Comparison of ENCODE assay signal across 13 mouse cellular contexts in the genomic region with DNA sequence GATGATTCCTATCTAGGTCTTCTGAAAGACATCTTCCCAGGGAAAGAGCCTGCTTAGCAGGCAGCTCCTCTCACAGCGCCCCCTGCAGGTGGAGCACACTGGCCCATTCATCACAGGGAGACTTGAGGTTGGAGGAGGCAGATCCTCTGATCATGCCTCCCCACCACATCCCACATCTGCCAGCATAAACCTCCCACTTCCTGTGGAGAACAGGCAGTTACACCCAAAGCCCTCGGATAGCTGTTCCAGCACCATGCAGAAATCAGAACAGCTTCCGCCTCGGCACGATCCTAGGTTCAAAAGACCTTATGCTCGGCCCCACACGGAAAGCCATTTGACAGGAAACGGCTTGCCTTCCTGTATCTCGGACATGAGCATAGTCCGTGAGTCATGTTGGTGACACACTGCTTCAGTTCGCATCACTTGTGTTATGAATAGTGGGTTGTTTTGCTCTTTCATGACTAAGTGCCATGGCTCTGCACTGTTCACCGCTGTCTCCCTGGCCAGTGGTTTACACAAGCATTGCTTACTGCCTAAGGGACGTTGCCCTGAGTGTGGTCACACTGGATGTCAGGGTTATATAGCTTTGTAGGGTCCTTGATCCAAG.
DNase-seq lines count a peak whose midpoint lies in the region; ATAC-seq and TF ChIP-seq lines count a peak whose summit lies in the region.
"Had no signal": no experiment of that assay in that cellular context is flagged by ENCODE, and none has a peak within 500 bp of the region (broad histone marks: within the 10 kb centered on the region; RNA-seq: fewer than 3 reads in every experiment).

No protein-coding gene starts in this region.

- TF ChIP-seq EP300 in lung, postnatal 0 days (IDR thresholded peaks at IDR 0.05): peak; percentile 29; the same call in 1 of the 2 replicates

- peak; percentile 58; the same call in 1 of the 2 replicates for ATAC-seq in heart, embryonic 15.5 days (replicated peaks; ENCODE audit: insufficient number of reproducible peaks, insufficient read depth, low FRiP score, low read depth)
- ATAC-seq in lung, postnatal 0 days: peak; percentile 88
- no peak for ATAC-seq in erythroblast, adult 5-6 weeks (replicated peaks; ENCODE audit: low FRiP score, poor library complexity, severe bottlenecking)
- ATAC-seq: midbrain, embryonic 15.5 days had no signal

- no peak overlapping the region for H3K9ac ChIP-seq in heart, embryonic 15.5 days
- H3K9ac ChIP-seq in lung, postnatal 0 days (replicated peaks; ENCODE audit: low read depth): no peak overlapping the region
- H3K9ac ChIP-seq: embryonic facial prominence, embryonic 13.5 days; hindbrain, embryonic 12.5 days; midbrain, embryonic 15.5 days had no signal

- H3K4me1 ChIP-seq in heart, embryonic 15.5 days (replicated peaks): no peaks in the 10 kb centered on the region
- H3K4me1 ChIP-seq in lung, postnatal 0 days (ENCODE audit: insufficient read depth, low read depth, low read length): no peaks in the 10 kb centered on the region
- no peaks in the 10 kb centered on the region; the same call in 1 of the 2 replicates for H3K4me1 ChIP-seq in midbrain, embryonic 10.5 days
- H3K4me1 ChIP-seq: midbrain, embryonic 15.5 days had no signal

- DNase-seq in heart, postnatal 25 days (ENCODE audit: low spot score): no peak
- DNase-seq in B cell, adult 2 months: peak; percentile 8 to 14
- peak; percentile 16 for DNase-seq in adrenal gland, postnatal 25 days
- peak; percentile 51 for DNase-seq in lung, postnatal 0 days (ENCODE audit: low spot score)
- DNase-seq in midbrain, embryonic 10.5 days (ENCODE audit: low spot score): no peak
- no peak for DNase-seq in layer of hippocampus, adult 9-10 months (ENCODE audit: low spot score)
- DNase-seq: left cerebral cortex, postnatal 4 days; right cerebral cortex, postnatal 4 days had no signal

- H3K27ac ChIP-seq in heart, embryonic 15.5 days: no peak overlapping the region
- no peak overlapping the region for H3K27ac ChIP-seq in lung, postnatal 0 days (ENCODE audit: low read length)
- no peak overlapping the region for H3K27ac ChIP-seq in midbrain, embryonic 10.5 days (replicated peaks)
- H3K27ac ChIP-seq: embryonic facial prominence, embryonic 13.5 days; hindbrain, embryonic 12.5 days; midbrain, embryonic 15.5 days had no signal

- no peaks in the 10 kb centered on the region for H3K36me3 ChIP-seq in heart, embryonic 15.5 days
- no peaks in the 10 kb centered on the region for H3K36me3 ChIP-seq in lung, postnatal 0 days (ENCODE audit: insufficient read depth, low read length)
- H3K36me3 ChIP-seq in midbrain, embryonic 10.5 days: peaks cover 74% of the 10 kb centered on the region

- no peaks in the 10 kb centered on the region for H3K9me3 ChIP-seq in heart, embryonic 15.5 days (replicated peaks)
- no peaks in the 10 kb centered on the region for H3K9me3 ChIP-seq in lung, postnatal 0 days (ENCODE audit: low read length)
- no peaks in the 10 kb centered on the region for H3K9me3 ChIP-seq in midbrain, embryonic 10.5 days (replicated peaks)
- H3K9me3 ChIP-seq: embryonic facial prominence, embryonic 13.5 days; hindbrain, embryonic 12.5 days; midbrain, embryonic 15.5 days had no signal

- no peak overlapping the region for H3K4me2 ChIP-seq in heart, embryonic 15.5 days
- no peak overlapping the region for H3K4me2 ChIP-seq in lung, postnatal 0 days (replicated peaks; ENCODE audit: low read depth, low read length)
- H3K4me2 ChIP-seq: embryonic facial prominence, embryonic 13.5 days; hindbrain, embryonic 12.5 days; midbrain, embryonic 15.5 days had no signal

- no peak overlapping the region for H3K4me3 ChIP-seq in heart, embryonic 15.5 days
- H3K4me3 ChIP-seq in lung, postnatal 0 days (ENCODE audit: low read depth, low read length): no peak overlapping the region
- no peak overlapping the region for H3K4me3 ChIP-seq in midbrain, embryonic 10.5 days
- H3K4me3 ChIP-seq: embryonic facial prominence, embryonic 13.5 days; hindbrain, embryonic 12.5 days; midbrain, embryonic 15.5 days had no signal

- intact Hi-C loops in heart, postnatal 25 days (cut with DNase I): no loop called here

- TF ChIP-seq CTCF in lung, postnatal 0 days (IDR thresholded peaks at IDR 0.05): peak; percentile 78

- no peaks in the 10 kb centered on the region for H3K27me3 ChIP-seq in heart, embryonic 15.5 days
- no peaks in the 10 kb centered on the region for H3K27me3 ChIP-seq in lung, postnatal 0 days (replicated peaks; ENCODE audit: insufficient read depth, low read length)
- H3K27me3 ChIP-seq in midbrain, embryonic 10.5 days (ENCODE audit: low read depth, poor library complexity, severe bottlenecking): peaks cover 7% of the 10 kb centered on the region; the same call in 1 of the 2 replicates
- H3K27me3 ChIP-seq: embryonic facial prominence, embryonic 13.5 days; hindbrain, embryonic 12.5 days had no signal

- WGBS in heart, embryonic 15.5 days: 72% methylated on average over 13 of the region's 13 CpGs
- 64% methylated on average over 13 of the region's 13 CpGs for WGBS in lung, postnatal 0 days
- 92% methylated on average over 13 of the region's 13 CpGs for WGBS in midbrain, embryonic 10.5 days

Comparison
In these comparisons a context has a peak if more than half of its experiments do, and no peak if none do; other contexts are left out.
1. DNase-seq: peak in B cell, adult 2 months (2 of 2), adrenal gland, postnatal 25 days (single experiment) and lung, postnatal 0 days (single experiment); none in heart, postnatal 25 days (single experiment), midbrain, embryonic 10.5 days (single experiment) and layer of hippocampus, adult 9-10 months (single experiment).